Mouse (Mus musculus): Measurements from ENCODE around the gene D430019H16Rik.

Gene D430019H16Rik

DNA sequence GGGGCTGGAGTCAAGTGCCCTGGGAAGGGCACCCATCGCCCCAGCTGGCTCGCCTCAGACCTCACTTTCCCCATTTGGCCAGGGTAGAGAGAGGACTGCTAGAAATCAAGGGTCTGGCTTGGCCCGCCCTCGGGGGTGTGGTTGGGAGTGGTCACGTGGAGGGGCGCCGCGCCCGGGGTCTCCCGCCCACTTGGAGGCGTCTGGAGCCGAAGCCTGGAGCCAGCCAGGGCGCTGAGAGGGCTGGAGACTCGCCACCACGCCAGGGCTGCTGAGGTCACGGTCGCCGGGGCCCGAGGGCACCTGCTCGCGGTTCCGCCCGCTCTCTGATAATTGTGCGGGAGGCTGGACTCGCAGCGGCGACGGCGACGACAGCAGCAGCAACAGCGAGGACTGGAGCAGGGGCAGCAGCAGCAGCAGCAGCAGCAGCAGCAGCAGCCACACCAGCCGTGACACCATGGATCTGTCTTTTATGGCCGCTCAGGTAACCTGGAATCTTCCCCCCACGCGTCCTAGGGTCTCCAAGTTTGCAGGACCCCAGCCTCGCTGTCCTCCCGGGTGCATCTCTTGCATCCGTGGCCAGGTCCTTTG, at the start of gene D430019H16Rik:
D430019H16Rik (plus strand) TSS at position 187 of the 588 bp plus-strand sequence.
- DNase-seq: peak; percentile 92

GRCm38 (mm10) chr12:105406008-105406407, 47.6 kb upstream of the D430019H16Rik start:
- no peak for DNase-seq

DNA sequence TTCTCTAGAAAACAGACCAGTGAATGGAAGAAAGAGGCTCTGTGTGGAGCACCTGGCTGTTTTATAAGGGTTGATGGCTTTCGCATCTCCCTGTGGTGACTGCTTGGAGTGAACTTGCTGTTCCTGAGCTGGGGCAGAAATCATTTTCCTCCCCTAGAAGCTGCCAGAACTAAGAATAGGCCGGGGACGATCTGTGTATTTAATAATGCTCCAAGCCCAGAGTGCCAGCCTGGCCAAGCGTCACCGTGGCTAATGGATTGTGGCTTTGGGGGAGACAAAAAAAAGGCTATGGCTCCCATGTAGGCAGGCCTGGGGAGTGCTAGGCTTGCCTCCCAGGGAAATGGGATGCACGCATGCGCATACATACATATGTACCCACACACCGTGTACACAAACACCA, 39.7 kb upstream of the D430019H16Rik start:
- no peak for DNase-seq

GRCm38 (mm10) chr12:105420476-105420875, 33.2 kb upstream of the D430019H16Rik start:
- peak; percentile 15 for DNase-seq

DNA sequence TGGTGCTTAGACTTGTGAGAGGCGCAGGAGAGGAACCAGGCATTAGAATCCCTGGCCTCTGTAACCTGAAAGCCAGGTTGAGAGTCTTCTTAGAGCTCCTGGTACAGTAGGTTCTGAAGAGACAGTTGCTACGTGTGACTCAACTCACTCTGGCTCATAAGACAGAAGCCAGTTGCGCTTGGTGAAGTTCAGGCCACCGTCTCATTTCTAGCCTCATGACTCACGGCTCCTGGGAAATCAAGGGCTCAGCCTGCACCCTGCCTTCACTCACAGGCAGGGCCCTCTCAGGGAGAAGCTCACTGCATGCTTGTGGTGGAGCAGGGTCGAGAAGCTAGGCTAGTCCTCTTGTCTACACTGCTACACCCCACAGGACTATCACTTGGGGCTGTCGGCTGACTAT, 27.1 kb upstream of the D430019H16Rik start:
- DNase-seq: no peak

- peak; percentile 91 for DNase-seq
Observed at GRCm38 (mm10) chr12:105427039-105427757, 26.5 kb upstream of the D430019H16Rik start.

DNA sequence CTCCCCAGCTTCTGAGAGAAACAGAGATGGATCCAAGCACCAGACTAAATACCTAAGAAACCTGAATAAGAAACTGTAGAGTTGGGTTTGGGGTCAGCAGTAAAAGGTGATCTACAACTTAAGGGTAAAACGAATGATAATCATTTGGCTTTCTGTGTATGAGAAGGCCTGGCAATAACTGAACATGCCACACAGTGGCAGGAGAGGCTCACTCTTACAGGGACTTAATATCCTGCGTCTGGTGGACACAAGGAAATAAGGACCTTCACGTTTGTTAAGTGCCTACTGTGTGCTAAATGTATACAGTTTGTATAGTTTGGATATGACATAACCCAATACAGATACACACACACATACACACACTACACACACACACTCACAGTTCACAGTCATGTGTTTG, 21.8 kb upstream of the D430019H16Rik start:
- no peak for DNase-seq

- no peak for DNase-seq
Observed at GRCm38 (mm10) chr12:105432807-105433206, 20.8 kb upstream of the D430019H16Rik start.

GRCm38 (mm10) chr12:105438259-105438658, 15.4 kb upstream of the D430019H16Rik start:
- no peak for DNase-seq

- no peak for DNase-seq
Observed at GRCm38 (mm10) chr12:105439976-105440375, 13.7 kb upstream of the D430019H16Rik start.

GRCm38 (mm10) chr12:105443569-105443968, 10.1 kb upstream of the D430019H16Rik start:
- DNase-seq: no peak

DNA sequence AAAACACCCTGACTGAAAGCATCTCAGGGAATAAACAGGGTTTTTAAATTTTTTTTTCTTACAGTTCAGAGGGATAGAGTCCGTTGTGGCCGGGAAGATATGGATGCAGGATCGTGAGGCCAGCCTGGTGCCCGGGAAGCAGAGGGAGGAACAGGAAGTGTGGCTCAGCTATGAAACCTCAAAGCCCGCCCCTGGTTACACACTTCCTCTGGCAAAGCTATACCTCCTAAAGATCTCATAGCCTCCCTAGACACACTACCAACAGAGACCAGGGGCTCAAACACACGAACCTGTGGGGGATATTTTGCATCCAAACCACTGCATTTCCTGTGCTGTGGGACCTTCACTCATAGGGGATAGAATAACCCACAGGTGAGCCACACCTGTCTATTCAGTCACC, 7.9 kb upstream of the D430019H16Rik start:
- DNase-seq: no peak

- DNase-seq: no peak
Observed at GRCm38 (mm10) chr12:105449239-105449638, 4.4 kb upstream of the D430019H16Rik start.

GRCm38 (mm10) chr12:105454258-105455062, 804 bp downstream of the D430019H16Rik start:
- DNase-seq: peak; percentile 50

GRCm38 (mm10) chr12:105455063-105455559, 1.5 kb downstream of the D430019H16Rik start:
- peak; percentile 77 for DNase-seq

DNA sequence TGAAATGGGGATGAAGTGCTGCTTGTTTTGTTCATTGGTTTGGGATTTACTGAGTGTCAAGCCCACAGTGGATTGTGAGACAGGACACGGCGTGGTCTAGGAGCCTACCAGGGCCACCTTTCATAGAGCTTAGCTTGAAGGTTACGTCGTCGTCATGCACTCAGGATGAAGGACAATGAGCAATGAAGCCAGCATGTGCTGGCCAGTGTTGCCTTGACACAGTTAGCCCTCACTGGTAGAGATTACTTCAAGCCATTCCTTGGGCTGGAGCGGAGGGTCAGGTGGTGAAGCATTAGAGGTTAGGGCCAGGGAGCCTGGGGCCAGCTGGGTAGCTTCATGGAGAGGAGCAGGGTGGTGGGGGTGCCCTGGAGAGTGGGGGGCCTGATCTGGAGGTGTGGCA, 5.1 kb downstream of the D430019H16Rik start:
- no peak for DNase-seq

DNA sequence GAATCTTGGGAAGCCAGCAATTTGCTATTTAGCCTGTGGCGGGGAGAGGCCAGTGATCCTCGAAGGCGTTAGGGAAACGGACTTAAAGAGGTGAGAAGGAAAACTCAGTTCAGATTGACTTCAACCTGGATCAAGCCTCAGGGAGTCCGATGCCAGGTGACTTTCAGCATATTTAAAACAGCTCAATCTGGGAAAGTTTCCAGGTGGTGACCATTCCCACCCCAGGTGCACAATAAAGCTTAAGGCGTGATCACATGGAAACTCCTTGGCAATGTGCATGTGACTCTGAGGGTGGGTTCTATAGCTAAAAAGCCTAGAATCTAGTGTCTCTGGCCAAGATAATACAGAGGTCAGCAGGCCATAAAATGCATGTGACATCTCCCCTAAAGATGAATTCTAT, 7.4 kb downstream of the D430019H16Rik start:
- DNase-seq: no peak

- no peak for DNase-seq
Observed at GRCm38 (mm10) chr12:105469026-105469425, 15.4 kb downstream of the D430019H16Rik start.

GRCm38 (mm10) chr12:105475230-105475911, 21.7 kb downstream of the D430019H16Rik start:
- peak; percentile 38 for DNase-seq

- peak; percentile 67 for DNase-seq
Observed at GRCm38 (mm10) chr12:105476453-105476852, 22.8 kb downstream of the D430019H16Rik start.

DNA sequence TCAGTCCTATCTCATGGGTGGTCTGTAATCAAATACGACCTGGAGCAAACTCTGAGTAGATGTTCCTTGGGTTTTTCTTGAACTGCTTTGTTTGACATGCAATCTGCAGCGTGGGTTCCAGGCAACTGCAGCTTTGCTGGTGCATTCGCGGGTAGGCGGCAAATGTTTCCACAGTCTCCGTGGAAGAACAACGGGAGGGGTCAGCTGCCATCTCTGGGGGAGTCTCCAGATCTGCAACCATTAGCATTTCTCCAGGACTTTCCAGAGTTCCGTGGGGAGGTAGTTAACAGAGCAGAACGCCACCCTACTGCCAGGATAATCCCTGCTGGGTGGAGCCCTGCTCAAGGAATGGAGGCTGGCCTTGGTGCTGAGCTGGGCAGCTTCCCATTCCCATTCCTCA, 23.3 kb downstream of the D430019H16Rik start:
- DNase-seq: no peak

GRCm38 (mm10) chr12:105483503-105483902, 29.8 kb downstream of the D430019H16Rik start:
- peak; percentile 47 for DNase-seq

- DNase-seq: no peak
Observed at GRCm38 (mm10) chr12:105490227-105490626, 36.6 kb downstream of the D430019H16Rik start.
